Mouse (Mus musculus) mesoderm, embryonic 11.5 days (tissue): ENCODE measurements at regions not wholly inside any gene's neighbourhood (a gene's known extent, or its start where the extent isn't known, plus 50 kb on each side); places are given as distances from the start of the nearest gene placed in this dataset.
"Not testable (repeated sequence)": the region's sequence is repeated elsewhere in the genome, so short reads cannot be mapped to it uniquely, and the experiment has no call there.

Source experiments
- DNase-seq: peaks from one replicate; pipeline ENCODE4 v3.0.0-alpha.2; 2012; ENCODE audit warnings: low read depth, low spot score

GRCm38 (mm10) chr12:93812963-93813733 is 1878.9 kb upstream of the Flrt2 start:
- DNase-seq = peak; percentile 18

DNA sequence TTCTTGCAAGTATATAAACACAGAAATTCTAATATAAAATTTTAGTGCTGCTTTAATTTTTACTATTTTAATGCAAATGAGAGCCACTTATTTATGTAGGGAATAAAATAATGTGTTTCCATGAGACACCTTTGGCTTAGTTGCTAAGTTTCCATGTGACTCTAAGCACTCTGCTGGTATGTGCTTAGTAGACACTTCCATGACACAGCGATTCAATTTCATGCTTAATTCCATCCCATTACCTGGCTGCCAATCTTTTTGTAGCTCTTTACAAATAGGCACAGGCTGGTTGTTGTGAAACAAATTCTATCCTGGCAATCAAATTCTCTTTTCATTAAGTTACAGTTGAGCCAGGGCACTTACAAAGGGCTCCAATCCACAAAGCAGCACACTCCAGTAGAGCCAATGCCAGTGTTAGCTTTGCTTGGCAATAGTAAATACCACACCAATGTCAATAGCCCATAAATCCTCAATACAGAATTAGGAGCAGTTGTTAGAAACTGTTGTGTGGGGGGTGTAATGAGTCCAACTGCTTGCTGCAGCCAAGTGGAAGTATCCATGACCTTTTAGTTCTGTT is 1841.0 kb upstream of the Flrt2 start:
- no peak for DNase-seq

DNA sequence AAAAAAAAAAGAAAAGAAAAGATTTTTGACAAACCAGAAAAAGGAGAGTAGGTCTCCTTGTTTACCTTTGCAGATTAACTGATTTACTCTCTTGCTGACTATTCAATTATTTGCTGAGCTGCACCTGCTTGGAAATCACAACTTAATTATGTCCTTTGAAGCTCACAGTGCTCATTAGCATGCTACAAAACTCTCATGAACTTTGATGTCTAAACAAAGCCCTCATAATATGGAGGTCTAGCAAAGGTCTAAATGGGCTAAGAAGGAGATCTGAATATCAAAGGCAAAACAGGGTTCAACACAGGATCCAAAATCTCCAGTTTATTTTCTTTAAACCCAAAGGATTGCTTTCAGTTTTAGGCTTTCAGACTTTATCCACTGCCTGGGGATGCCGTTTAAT is 1840.4 kb upstream of the Flrt2 start:
- no peak for DNase-seq

GRCm38 (mm10) chr12:93885946-93886345 is 1806.1 kb upstream of the Flrt2 start:
- DNase-seq = peak; percentile 19

DNA sequence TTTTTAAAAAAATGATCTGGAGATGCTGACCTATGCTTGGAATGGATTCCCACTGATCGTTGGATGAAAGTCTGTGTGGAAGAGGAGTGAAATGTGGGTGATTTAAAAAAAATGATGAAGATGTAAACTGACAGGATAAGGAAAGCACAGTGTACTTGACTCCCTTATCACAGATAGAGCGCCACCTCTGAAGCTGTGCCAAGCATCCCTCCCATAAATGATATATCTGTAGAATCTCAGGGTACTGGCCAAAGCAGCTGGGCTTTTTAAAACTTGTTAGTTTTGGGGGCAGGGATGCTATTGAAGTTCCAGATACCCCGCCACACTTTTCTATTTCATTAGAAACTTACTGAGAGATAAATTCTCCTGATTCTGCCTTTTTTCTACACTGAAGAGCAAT is 1801.9 kb upstream of the Flrt2 start:
- DNase-seq = no peak

GRCm38 (mm10) chr12:93928541-93929238 is 1763.3 kb upstream of the Flrt2 start:
- DNase-seq = not testable (repeated sequence)

DNA sequence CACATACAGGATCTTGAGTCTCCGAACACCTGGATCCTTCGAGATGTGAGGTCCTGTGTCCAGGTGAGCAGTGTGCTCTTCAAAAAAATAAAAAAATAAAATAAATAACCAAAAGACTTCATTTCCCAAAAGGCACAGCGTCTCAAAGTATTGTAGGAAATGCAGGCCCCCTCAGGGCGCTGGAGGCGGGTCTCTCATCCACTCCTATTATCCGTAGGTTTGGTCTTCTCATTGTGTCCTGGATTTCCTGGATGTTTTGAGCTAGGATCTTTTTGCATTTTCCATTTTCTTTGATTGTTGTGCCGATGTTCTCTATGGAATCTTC is 1762.8 kb upstream of the Flrt2 start:
- DNase-seq = not testable (repeated sequence)

DNA sequence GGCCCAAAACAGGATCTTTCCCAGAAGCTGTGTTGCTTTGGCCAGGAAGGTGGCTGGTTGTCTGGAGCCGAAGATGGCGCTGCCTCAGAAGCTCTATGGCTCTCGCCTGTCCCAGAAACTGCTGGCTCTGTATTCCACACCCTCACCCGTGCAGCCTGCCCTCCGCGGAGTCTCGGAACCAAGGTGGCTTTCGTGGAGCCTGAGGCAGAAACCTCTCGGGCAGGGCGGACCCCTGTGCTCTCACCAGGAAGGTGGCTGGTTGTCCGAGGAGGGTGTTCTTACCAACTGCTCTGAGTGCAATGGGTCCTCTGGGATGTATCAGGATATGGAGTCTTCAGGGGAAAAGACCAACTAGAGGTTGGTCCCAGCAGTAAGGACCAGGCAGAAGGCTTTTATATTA is 1761.8 kb upstream of the Flrt2 start:
- DNase-seq = not testable (repeated sequence)

- no peak for DNase-seq
Measured at GRCm38 (mm10) chr12:93960869-93961268, 1731.2 kb upstream of the Flrt2 start.

DNA sequence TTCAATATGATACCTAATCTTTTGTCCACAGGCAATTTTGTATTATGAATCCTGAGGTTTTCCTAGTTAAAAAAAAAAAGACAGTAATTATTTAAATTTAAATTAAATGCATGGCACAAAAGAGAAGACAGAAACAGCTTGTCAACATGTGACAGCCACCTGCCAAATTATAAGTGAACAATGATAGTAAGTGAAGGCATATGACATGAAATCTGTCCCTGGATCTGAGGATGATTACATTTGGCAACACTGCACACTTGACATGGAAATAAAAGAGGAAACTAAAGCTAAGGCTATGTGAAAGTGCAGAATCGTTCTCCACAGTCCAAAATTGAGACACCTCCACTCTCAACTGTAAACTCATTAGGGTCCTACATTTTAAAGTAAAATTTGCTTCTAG is 1710.7 kb upstream of the Flrt2 start:
- no peak for DNase-seq

DNA sequence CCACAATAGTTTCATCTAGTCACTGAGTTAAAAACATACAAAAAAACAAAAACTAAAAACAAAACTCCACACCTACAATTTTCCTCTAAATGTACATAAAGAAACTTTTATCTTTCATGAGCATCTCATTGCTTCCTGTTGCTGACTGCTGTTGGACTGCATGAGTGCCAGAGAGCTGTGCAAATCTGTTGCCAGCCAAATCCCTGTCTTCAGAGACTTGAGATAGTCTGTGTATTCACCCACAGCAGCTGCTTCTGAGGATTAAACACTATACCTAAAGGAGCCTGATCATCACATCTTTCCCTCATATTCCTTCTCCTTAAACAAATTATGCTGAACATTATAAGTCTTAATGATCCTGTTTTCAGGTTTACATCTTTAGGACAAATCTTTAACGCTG is 1700.5 kb upstream of the Flrt2 start:
- DNase-seq = no peak

DNA sequence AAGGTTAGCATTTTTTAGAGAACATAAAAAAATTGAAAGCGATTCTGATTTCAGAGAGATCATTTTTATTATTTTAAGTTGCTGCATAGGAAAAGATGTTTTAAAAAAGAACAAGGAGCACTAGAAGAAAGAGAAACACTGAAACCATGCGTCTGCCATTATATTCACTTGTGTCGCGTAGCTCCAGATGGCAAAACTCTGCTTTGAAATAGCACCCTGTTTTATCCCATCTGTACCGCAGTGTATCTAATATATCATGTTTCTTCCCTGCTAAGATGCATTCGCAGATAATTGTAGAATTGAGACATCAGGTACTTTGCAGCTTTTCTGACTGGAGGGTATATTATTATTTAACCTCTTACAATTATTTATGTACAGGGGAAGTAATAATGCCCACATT is 1698.2 kb upstream of the Flrt2 start:
- DNase-seq = no peak

DNA sequence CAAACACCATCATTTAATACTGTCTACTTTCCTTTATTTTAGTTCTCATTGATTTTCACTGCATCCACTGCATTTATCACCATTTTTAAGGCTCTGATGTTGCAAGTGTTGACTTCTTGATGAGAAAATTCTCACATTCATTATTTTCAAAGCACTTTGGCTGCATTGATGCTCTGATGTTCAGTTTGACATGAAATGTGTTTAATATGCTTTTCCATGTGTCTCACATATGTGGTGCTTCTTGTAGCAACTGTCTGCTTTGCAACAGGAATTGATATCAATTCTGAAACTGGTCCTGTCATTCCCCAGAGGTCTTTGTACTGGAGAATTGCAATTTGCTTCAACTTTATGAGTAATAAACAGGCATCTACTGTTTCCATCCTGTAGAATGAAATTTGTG is 1676.1 kb upstream of the Flrt2 start:
- DNase-seq = no peak

DNA sequence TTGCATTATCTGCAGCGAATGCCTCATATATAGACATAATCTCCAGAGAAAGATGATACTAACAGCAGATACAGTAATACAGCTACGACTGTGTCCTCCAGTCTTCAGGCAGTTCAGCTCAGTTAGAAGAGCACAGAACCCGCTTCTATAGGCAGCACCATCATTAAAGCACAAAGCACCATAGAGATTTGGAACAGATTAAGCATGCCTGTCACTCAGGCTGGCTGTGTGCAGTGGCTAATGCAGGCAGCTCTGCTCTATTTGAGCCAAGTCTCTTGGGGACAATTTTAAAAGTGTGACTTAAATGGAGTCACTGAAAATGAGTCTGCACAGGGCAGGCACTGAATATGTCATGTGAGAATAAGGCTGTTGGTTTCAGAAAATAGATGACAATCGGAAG is 1660.7 kb upstream of the Flrt2 start:
- peak; percentile 23 for DNase-seq

DNA sequence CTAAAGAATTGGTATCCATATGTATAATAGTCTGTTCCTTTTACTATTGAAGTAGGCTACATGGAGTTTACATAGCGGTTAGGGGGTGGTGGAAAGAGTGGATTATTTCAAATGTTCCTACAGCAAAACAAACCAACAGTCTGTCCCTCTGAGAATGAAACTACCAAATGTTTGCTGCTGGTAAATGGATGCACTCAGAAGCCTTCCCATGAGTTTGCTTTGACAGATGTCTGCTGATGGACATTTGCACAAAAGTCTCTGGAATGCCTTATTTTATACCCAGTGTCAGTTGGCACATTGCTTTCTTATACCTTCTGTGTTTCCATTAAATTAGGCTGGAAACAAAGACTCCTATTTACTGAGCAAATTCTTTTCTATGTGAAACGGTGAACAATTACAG is 1644.1 kb upstream of the Flrt2 start:
- no peak for DNase-seq

- DNase-seq = no peak
Measured at GRCm38 (mm10) chr12:94057767-94058166, 1634.3 kb upstream of the Flrt2 start.

DNA sequence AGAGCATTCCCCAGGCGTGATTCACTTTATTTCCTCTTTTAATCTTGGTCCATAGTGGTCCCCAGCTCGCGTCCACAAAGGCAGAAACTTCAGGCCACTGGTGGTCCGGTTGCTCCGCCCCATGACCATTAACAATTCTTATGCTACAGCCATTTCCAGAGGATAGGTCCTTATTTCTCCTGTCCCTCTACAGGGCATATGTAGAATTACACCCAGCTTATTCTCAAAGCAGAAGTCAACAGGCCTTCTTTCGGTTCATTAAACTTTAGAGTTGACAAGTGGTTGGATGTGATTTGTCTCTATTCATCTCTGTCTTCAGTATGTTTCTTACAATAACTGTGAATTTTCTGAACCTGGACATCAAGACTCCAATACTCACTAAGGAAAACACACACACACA is 1632.4 kb upstream of the Flrt2 start:
- DNase-seq = no peak

GRCm38 (mm10) chr12:94060336-94060735 is 1631.7 kb upstream of the Flrt2 start:
- no peak for DNase-seq

DNA sequence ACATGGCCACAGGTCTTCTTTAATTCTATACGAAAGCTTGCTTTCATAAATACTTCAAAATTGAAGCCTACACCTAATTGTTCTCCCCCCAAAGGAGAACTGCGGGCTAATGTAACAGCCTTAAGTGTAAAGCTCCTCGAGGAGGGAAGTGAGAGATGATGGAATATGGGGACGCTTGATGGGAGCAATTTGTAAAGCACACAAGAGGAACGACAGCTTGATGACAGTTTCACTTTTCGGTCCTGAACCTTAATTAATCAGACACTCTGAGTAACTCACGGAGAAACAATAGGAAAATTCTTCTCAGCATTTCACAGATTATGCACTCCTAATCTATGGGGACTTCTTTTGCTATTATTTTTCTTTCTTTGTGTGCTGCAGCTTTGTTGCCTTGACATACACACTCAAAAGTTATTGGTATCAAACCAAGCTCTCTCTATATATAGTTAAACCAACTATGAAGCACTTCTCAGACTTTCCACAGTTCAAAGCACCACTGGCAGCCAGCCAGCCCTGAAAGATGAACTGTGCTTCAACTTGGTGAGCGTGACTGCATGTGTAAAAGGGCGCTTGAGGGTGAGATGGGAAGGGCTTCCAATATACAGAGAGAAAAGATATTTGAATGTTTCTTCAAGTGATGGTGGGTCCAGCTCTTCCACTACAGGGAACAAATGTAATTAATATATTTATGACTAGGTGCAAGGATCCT is 1625.4 kb upstream of the Flrt2 start:
- DNase-seq = no peak

GRCm38 (mm10) chr12:94070940-94071505 is 1621.0 kb upstream of the Flrt2 start:
- DNase-seq = peak; percentile 35

GRCm38 (mm10) chr12:94105582-94106162 is 1586.4 kb upstream of the Flrt2 start:
- no peak for DNase-seq

DNA sequence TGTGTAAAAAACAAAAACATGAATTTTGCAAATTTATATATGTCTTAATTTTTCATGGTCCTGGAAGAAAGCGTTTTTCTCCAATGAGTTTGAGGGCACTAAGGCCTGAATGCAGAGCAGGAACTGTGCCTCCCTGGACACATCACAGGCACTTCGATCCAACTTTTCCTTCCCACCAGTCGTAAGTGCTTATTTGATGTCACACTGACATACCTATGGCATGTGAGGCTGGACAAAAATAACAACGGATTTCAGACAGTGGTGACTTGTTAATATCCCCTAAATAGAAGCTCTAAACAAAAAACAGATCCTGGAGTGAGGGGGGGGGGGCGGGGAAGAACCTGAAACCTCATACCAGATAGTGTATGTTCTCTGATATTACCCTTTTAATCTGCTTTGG is 1541.9 kb upstream of the Flrt2 start:
- no peak for DNase-seq
